Comparison of ENCODE assay signal across 8 mouse cellular contexts in genomic region chr8:57512141-57513056, GRCm38 (mm10). TPM values are rescaled to one million over a fixed set of nuclear protein-coding genes. Genes with fewer than 3 reads are reported as not detected.
DNase-seq lines count a peak whose midpoint lies in the region; ATAC-seq and TF ChIP-seq lines count a peak whose summit lies in the region.

No protein-coding gene starts in this region.

- peak overlapping the region; percentile 58 for H3K4me2 ChIP-seq in kidney, embryonic 16.5 days (replicated peaks; ENCODE audit: low read depth, low read length)
- H3K4me2 ChIP-seq in midbrain, embryonic 11.5 days = peak overlapping the region; percentile 65

- no peaks in the 10 kb centered on the region for H3K9me3 ChIP-seq in heart, embryonic 10.5 days
- H3K9me3 ChIP-seq in kidney, embryonic 16.5 days (ENCODE audit: low read length) = no peaks in the 10 kb centered on the region
- H3K9me3 ChIP-seq in midbrain, embryonic 11.5 days (ENCODE audit: control insufficient read depth, low read length) = no peaks in the 10 kb centered on the region

- no peak for TF ChIP-seq POLR2A in spleen, adult 2 months (IDR thresholded peaks at IDR 0.05; ENCODE audit: low read depth, low read length)

- H3K4me3 ChIP-seq in spleen, adult 2 months (ENCODE audit: extremely low read depth, insufficient read depth, insufficient read length) = peak overlapping the region; percentile 88
- peak overlapping the region; percentile 88 for H3K4me3 ChIP-seq in brown adipose tissue, adult 24 weeks (ENCODE audit: insufficient read depth, low read depth, low read length)
- peak overlapping the region; percentile 94 for H3K4me3 ChIP-seq in heart, embryonic 10.5 days
- peak overlapping the region; percentile 97 for H3K4me3 ChIP-seq in kidney, embryonic 16.5 days (ENCODE audit: low read length)
- peak overlapping the region; percentile 90 for H3K4me3 ChIP-seq in midbrain, embryonic 11.5 days (ENCODE audit: low read depth, low read length)

- WGBS in spleen, adult 2 months = under 1% methylated on average over 75 of the region's 96 CpGs
- WGBS in heart, embryonic 10.5 days = under 1% methylated on average over 82 of the region's 96 CpGs
- under 1% methylated on average over 71 of the region's 96 CpGs for WGBS in kidney, embryonic 16.5 days
- WGBS in midbrain, embryonic 11.5 days = under 1% methylated on average over 71 of the region's 96 CpGs

- no peak for TF ChIP-seq CTCF in spleen, adult 2 months (IDR thresholded peaks at IDR 0.05; ENCODE audit: extremely low read depth, insufficient read depth, insufficient read length, insufficient replicate concordance)

- H3K27ac ChIP-seq in spleen, adult 2 months (ENCODE audit: insufficient read depth, low read length) = peak overlapping the region; percentile 98
- peak overlapping the region; percentile 55 for H3K27ac ChIP-seq in brown adipose tissue, adult 24 weeks (replicated peaks; ENCODE audit: low read depth, low read length)
- peak overlapping the region; percentile 100 for H3K27ac ChIP-seq in heart, embryonic 10.5 days
- peak overlapping the region; percentile 100 for H3K27ac ChIP-seq in kidney, embryonic 16.5 days (ENCODE audit: low read length)
- peak overlapping the region; percentile 100 for H3K27ac ChIP-seq in midbrain, embryonic 11.5 days (ENCODE audit: low read depth, low read length)

- peak in 1 of 2 experiments; percentile 36 for DNase-seq in spleen, adult 2 months (ENCODE audit: low read depth in 1 of 2, low spot score in 2 of 2)
- DNase-seq in spleen, postnatal 14 days (ENCODE audit: low spot score in 2 of 2) = no peak
- no peak for DNase-seq in heart, embryonic 10.5 days (ENCODE audit: low spot score)
- DNase-seq in midbrain, embryonic 11.5 days (ENCODE audit: low spot score, missing footprints) = peak; percentile 94
- peak; percentile 52 for DNase-seq in thymus, postnatal 25 days
- no peak for DNase-seq in right cerebral cortex, adult 18-20 months

- ATAC-seq in kidney, embryonic 16.5 days (ENCODE audit: low FRiP score, low TSS enrichment) = peak; percentile 67
- peak; percentile 57 for ATAC-seq in midbrain, embryonic 11.5 days (ENCODE audit: low FRiP score)

- no peaks in the 10 kb centered on the region; the same call in none of the 2 replicates for H3K4me1 ChIP-seq in spleen, adult 2 months (ENCODE audit: control insufficient read depth, insufficient read depth, insufficient read length)
- H3K4me1 ChIP-seq in brown adipose tissue, adult 24 weeks (ENCODE audit: control insufficient read depth, insufficient read depth, insufficient read length, low read length) = 0 out of 2 replicates have a peak, but pooled peaks cover 3% of the 10 kb centered on the region
- peaks cover 13% of the 10 kb centered on the region; the same call in 1 of the 2 replicates for H3K4me1 ChIP-seq in heart, embryonic 10.5 days
- H3K4me1 ChIP-seq in kidney, embryonic 16.5 days (ENCODE audit: insufficient read depth, low read length) = peaks cover 15% of the 10 kb centered on the region; the same call in 1 of the 2 replicates
- peaks cover 9% of the 10 kb centered on the region for H3K4me1 ChIP-seq in midbrain, embryonic 11.5 days (ENCODE audit: control insufficient read depth, insufficient read depth, low read length)

- H3K36me3 ChIP-seq in spleen, adult 2 months (ENCODE audit: control insufficient read depth, insufficient read depth, low read length) = peaks cover 7% of the 10 kb centered on the region
- H3K36me3 ChIP-seq in heart, embryonic 10.5 days = peaks cover 39% of the 10 kb centered on the region
- H3K36me3 ChIP-seq in kidney, embryonic 16.5 days (ENCODE audit: insufficient read depth, low read length) = peaks cover 16% of the 10 kb centered on the region
- H3K36me3 ChIP-seq in midbrain, embryonic 11.5 days (ENCODE audit: control insufficient read depth, insufficient read depth, low read length) = peaks cover 3% of the 10 kb centered on the region; the same call in 1 of the 2 replicates

- peak overlapping the region; percentile 100 for H3K9ac ChIP-seq in kidney, embryonic 16.5 days (replicated peaks; ENCODE audit: low read length)
- peak overlapping the region; percentile 100 for H3K9ac ChIP-seq in midbrain, embryonic 11.5 days (ENCODE audit: low read length)

- peaks cover 3% of the 10 kb centered on the region; the same call in 1 of the 2 replicates for H3K27me3 ChIP-seq in spleen, adult 2 months (ENCODE audit: control insufficient read depth, insufficient read depth, low read length)
- H3K27me3 ChIP-seq in heart, embryonic 10.5 days (ENCODE audit: insufficient read depth, poor library complexity, severe bottlenecking) = no peaks in the 10 kb centered on the region
- H3K27me3 ChIP-seq in kidney, embryonic 16.5 days (ENCODE audit: insufficient read depth, low read length) = no peaks in the 10 kb centered on the region
- no peaks in the 10 kb centered on the region for H3K27me3 ChIP-seq in midbrain, embryonic 11.5 days (ENCODE audit: control insufficient read depth, insufficient read depth, low read length)

RNA-seq across cellular contexts. Expression of gene Hmgb2, which starts 0.7 kb away (rescaled TPM):
- 14.5 and 14.8 TPM in 2 replicates for polyA plus RNA-seq in spleen, adult 2 months (2012; rRNA removed)
- polyA plus RNA-seq in brown adipose tissue, adult 24 weeks (2012; ENCODE audit: insufficient read depth, insufficient read length, missing spikeins) = 2.1 and 4.9 TPM in 2 replicates
- polyA plus RNA-seq in heart, embryonic 10.5 days (2016; fragmentation: Nextera tagmentation; extraction: Ambion mirVana) = 284 and 384 TPM in 2 replicates
- 309 and 369 TPM in 2 replicates for polyA plus RNA-seq in kidney, embryonic 16.5 days (2015; fragmentation: Nextera tagmentation; extraction: Ambion mirVana)
- polyA plus RNA-seq in midbrain, embryonic 11.5 days (2014; fragmentation: Nextera tagmentation; extraction: Ambion mirVana) = 628 and 641 TPM in 2 replicates

RNA-seq across cellular contexts. Expression of gene Sap30, which starts 24.7 kb away (rescaled TPM):
- 7.0 and 15.4 TPM in 2 replicates for polyA plus RNA-seq in spleen, adult 2 months (2012; rRNA removed)
- 3.9 and 6.5 TPM in 2 replicates for polyA plus RNA-seq in brown adipose tissue, adult 24 weeks (2012; ENCODE audit: insufficient read depth, insufficient read length, missing spikeins)
- 45.3 and 66.4 TPM in 2 replicates for polyA plus RNA-seq in heart, embryonic 10.5 days (2016; fragmentation: Nextera tagmentation; extraction: Ambion mirVana)
- polyA plus RNA-seq in kidney, embryonic 16.5 days (2015; fragmentation: Nextera tagmentation; extraction: Ambion mirVana) = 29.0 and 32.5 TPM in 2 replicates
- 119 and 123 TPM in 2 replicates for polyA plus RNA-seq in midbrain, embryonic 11.5 days (2014; fragmentation: Nextera tagmentation; extraction: Ambion mirVana)

RNA-seq across cellular contexts. Expression of gene Scrg1, which starts 56.7 kb away (rescaled TPM):
- 0.14 and 0.16 TPM in 2 replicates for polyA plus RNA-seq in spleen, adult 2 months (2012; rRNA removed)
- not detected in 2 replicates for polyA plus RNA-seq in brown adipose tissue, adult 24 weeks (2012; ENCODE audit: insufficient read depth, insufficient read length, missing spikeins)
- polyA plus RNA-seq in heart, embryonic 10.5 days (2016; fragmentation: Nextera tagmentation; extraction: Ambion mirVana) = 0.20 and 0.21 TPM in 2 replicates
- not detected in 2 replicates for polyA plus RNA-seq in kidney, embryonic 16.5 days (2015; fragmentation: Nextera tagmentation; extraction: Ambion mirVana)
- 0.27 TPM in 1 of 2 replicates, not detected in the other for polyA plus RNA-seq in midbrain, embryonic 11.5 days (2014; fragmentation: Nextera tagmentation; extraction: Ambion mirVana)

Comparison
In these comparisons a context has a peak if more than half of its experiments do, and no peak if none do; other contexts are left out.
1. DNase-seq: peak in midbrain, embryonic 11.5 days (single experiment) and thymus, postnatal 25 days (single experiment); none in spleen, postnatal 14 days (0 of 2), heart, embryonic 10.5 days (single experiment) and right cerebral cortex, adult 18-20 months (single experiment).
2. RNA of gene Hmgb2, which starts 0.7 kb away (polyA plus RNA-seq): 628 to 641 TPM in midbrain, embryonic 11.5 days, 284 to 384 TPM in heart, embryonic 10.5 days and 309 to 369 TPM in kidney, embryonic 16.5 days; 14.5 to 14.8 TPM in spleen, adult 2 months and 2.1 to 4.9 TPM in brown adipose tissue, adult 24 weeks; every median in the first group is over 10 times any median in the second.
3. Peak in every context shown above with its lines, with median percentiles within 50 percentile points of each other: H3K27ac ChIP-seq and H3K4me3 ChIP-seq.